Mouse (Mus musculus): ENCODE measurements at regions not wholly inside any gene's neighbourhood (a gene's known extent, or its start where the extent isn't known, plus 50 kb on each side); places are given as distances from the start of the nearest gene placed in this dataset.

DNA sequence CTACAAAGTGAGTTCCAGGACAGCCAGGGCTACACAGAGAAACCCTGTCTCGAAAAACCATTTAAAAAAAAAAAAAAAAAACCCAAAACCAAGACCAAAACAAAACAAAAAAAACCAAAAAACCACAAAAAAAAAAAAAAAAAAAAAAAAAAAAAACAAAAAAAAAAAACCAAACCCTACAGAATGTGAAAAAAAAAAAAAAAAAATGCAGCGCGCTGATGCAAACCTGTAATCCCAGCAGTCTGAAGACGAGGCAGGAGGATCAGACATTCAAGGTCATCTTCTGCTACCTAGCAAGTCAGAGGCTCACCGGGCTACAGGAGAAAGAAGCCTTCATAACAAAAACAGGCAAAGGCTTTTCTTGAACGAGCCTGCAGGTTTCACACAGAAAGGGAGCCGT is 57.4 kb upstream of the Mphosph6 start:
- H3K9ac ChIP-seq (replicated peaks), result no peak overlapping the region
- H3K4me3 ChIP-seq (replicated peaks), result no peak overlapping the region
- H3K27me3 ChIP-seq, result peaks cover 8% of the 10 kb centered on the region; the same call in 1 of the 2 replicates
- H3K4me2 ChIP-seq, result no peak overlapping the region
- H3K9me3 ChIP-seq, result no peaks in the 10 kb centered on the region
- H3K4me1 ChIP-seq (replicated peaks), result peaks cover 7% of the 10 kb centered on the region
- 58% methylated on average over 7 of the region's 7 CpGs for WGBS
- no peak for ATAC-seq (ENCODE audit: insufficient number of reproducible peaks, insufficient read depth, low FRiP score, low TSS enrichment, low read depth)
- no peaks in the 10 kb centered on the region for H3K36me3 ChIP-seq
- H3K27ac ChIP-seq, result no peak overlapping the region

DNA sequence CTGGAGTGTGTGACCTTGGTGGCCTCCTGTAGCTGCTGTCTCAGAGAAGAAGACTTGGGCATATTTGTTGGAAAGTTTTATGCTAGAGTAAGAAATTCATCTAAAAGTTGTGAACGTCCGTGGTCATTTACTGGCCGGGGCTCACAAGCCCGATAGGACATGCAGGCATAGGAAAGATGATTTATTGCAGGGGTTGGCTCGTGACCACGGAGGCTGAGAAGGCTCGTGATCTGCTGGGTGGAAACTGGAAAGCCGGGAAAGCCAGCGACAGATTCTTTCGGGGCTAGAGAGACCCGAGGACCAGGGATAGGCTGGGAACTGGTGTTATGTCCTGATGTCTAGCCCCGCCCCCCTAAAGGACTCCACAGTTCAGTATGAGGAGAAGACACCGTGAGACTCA is 54.4 kb upstream of the Mphosph6 start:
- H3K4me1 ChIP-seq (replicated peaks), result peaks cover 18% of the 10 kb centered on the region
- H3K27me3 ChIP-seq, result peaks cover 8% of the 10 kb centered on the region; the same call in 1 of the 2 replicates
- no peak overlapping the region for H3K4me3 ChIP-seq (replicated peaks)
- no peak for ATAC-seq (ENCODE audit: insufficient number of reproducible peaks, insufficient read depth, low FRiP score, low TSS enrichment, low read depth)
- no peak overlapping the region for H3K9ac ChIP-seq (replicated peaks)
- no peak overlapping the region for H3K4me2 ChIP-seq
- 79% methylated on average over 13 of the region's 13 CpGs for WGBS
- no peaks in the 10 kb centered on the region for H3K36me3 ChIP-seq
- H3K9me3 ChIP-seq, result no peaks in the 10 kb centered on the region
- H3K27ac ChIP-seq, result no peak overlapping the region

DNA sequence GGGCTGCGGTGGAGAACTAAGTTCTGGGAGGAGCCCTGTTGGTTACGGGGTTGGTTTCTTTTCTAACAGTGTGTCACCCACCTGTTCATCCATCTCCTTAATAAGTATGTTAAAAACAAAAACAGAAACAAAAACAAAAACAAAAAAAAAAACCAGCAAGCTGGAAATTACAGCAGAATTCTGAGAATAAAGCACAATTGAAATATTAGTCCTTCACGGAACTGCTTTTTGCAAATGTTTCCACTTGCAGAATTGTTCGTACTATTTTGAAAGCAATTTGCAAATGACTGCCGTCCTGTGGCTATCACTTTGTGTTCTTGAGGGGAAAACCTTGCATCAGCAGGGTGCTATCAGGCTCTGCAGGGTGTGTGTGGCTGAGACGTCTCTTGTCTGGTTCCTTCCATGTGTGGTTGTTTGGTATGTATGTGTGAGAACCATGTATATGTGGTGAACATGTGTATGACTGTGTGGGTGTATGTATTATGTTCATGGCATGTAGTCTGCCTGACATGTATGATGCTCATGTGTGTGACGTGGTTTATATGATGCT is 53.3 kb upstream of the Mphosph6 start:
- no peak for ATAC-seq (ENCODE audit: insufficient number of reproducible peaks, insufficient read depth, low FRiP score, low TSS enrichment, low read depth)
- Histone ChIP-seq H3K4me2 (no peak overlapping the region), H3K27me3 (peaks cover 9% of the 10 kb centered on the region; the same call in 1 of the 2 replicates), H3K36me3 (no peaks in the 10 kb centered on the region), H3K9ac (replicated peaks) (no peak overlapping the region), H3K27ac (no peak overlapping the region), H3K4me1 (replicated peaks) (peaks cover 16% of the 10 kb centered on the region), H3K9me3 (no peaks in the 10 kb centered on the region), H3K4me3 (replicated peaks) (no peak overlapping the region)
- WGBS, result 87% methylated on average over 7 of the region's 7 CpGs

DNA sequence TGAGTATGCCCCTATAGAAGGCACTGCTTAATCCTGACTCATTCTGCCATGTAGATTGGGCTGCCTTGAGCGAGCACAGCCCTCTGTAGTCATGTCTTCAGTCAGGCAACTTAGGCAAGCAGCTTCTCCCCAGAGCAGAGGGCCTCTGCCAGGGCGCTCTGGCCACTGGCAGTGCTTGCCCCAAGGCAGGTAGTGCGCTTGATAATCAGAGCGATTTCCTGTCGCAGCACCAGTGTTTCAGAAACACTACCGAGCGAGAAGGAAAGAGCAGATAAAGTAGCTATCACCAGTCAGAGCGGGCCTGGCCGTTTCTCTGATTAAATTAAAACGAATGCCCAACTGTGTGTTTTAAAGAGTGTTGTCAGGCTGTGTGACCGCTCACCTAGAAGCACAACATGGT is 52.6 kb upstream of the Mphosph6 start:
- no peaks in the 10 kb centered on the region for H3K9me3 ChIP-seq
- H3K27me3 ChIP-seq, result 0 out of 2 replicates have a peak, but pooled peaks cover 6% of the 10 kb centered on the region
- no peak overlapping the region for H3K27ac ChIP-seq
- H3K4me3 ChIP-seq (replicated peaks), result no peak overlapping the region
- H3K4me2 ChIP-seq, result no peak overlapping the region
- ATAC-seq (ENCODE audit: insufficient number of reproducible peaks, insufficient read depth, low FRiP score, low TSS enrichment, low read depth), result no peak
- peaks cover 11% of the 10 kb centered on the region; the same call in 1 of the 2 replicates for H3K4me1 ChIP-seq (replicated peaks)
- WGBS, result 74% methylated on average over 11 of the region's 11 CpGs
- no peaks in the 10 kb centered on the region for H3K36me3 ChIP-seq
- no peak overlapping the region for H3K9ac ChIP-seq (replicated peaks)

DNA sequence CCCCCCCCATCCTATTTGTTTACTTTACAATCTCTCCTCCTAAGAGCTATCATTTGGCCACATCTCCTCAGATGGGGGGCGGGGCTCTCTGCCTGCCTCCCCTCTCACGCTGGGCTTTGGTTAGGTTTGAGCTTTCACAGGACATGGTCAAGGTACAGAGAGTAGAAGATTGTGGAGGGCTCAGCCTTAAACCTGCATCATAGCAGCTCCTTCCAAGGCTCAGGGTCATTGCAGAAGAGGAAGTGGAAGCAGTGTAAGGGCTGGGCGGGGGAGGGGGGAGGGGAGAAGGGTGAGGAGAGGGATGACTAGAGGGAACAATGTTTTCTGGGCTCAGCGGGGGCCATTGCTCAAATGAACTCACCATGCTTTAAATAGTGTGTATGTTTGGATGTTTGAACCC is 51.7 kb upstream of the Mphosph6 start:
- H3K4me2 ChIP-seq, result no peak overlapping the region
- H3K4me1 ChIP-seq (replicated peaks), result peaks cover 11% of the 10 kb centered on the region; the same call in 1 of the 2 replicates
- H3K27me3 ChIP-seq, result 0 out of 2 replicates have a peak, but pooled peaks cover 6% of the 10 kb centered on the region
- no peaks in the 10 kb centered on the region for H3K36me3 ChIP-seq
- no peaks in the 10 kb centered on the region for H3K9me3 ChIP-seq
- H3K4me3 ChIP-seq (replicated peaks), result no peak overlapping the region
- no peak overlapping the region for H3K27ac ChIP-seq
- no peak overlapping the region for H3K9ac ChIP-seq (replicated peaks)
- 48% methylated on average over 4 of the region's 4 CpGs for WGBS
- ATAC-seq (ENCODE audit: insufficient number of reproducible peaks, insufficient read depth, low FRiP score, low TSS enrichment, low read depth), result no peak

DNA sequence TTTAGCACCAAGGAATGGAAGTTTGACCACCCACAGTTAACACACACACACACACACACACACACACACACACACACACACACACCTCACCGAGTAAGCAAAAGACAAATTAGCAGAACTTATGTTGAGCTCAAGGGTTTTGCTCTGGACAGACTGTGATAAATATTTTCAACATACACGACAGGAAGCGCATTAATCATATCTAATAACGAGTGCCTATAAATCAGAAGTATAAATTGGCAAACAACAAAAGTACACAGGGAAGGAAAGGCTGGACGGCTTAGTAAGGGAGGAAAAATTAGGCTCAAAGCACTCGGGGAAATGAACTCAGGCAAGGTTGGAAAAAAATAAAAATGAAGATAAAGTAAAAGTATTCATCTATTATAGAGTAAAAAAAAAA is 50.8 kb upstream of the Mphosph6 start:
- Histone ChIP-seq H3K9me3 (no peaks in the 10 kb centered on the region), H3K27ac (peak overlapping the region; percentile 1; the same call in 1 of the 2 replicates), H3K4me3 (replicated peaks) (no peak overlapping the region), H3K4me2 (no peak overlapping the region), H3K4me1 (replicated peaks) (peaks cover 11% of the 10 kb centered on the region; the same call in 1 of the 2 replicates), H3K9ac (replicated peaks) (no peak overlapping the region), H3K27me3 (0 out of 2 replicates have a peak, but pooled peaks cover 6% of the 10 kb centered on the region), H3K36me3 (no peaks in the 10 kb centered on the region)
- ATAC-seq (ENCODE audit: insufficient number of reproducible peaks, insufficient read depth, low FRiP score, low TSS enrichment, low read depth), result no peak
- 54% methylated on average over 6 of the region's 6 CpGs for WGBS

Data from limb, embryonic 12.5 days (tissue).